Mouse (Mus musculus) central nervous system, embryonic 11.5 days (tissue): Measurements from ENCODE around the gene Rnf185. TPM values are rescaled to one million over a fixed set of nuclear protein-coding genes. Genes with fewer than 3 reads are reported as not detected.

Experiments used
- polyA plus RNA-seq: library from polyadenylated mRNA; depleted of rRNA; stranded (reverse); fragments of >200 nt; gene quantifications from 2 replicates; pipeline ENCODE4 v1.2.3, GENCODE M21; 2012; rRNA removed

Rnf185 gene
- polyA plus RNA-seq = 21.6 and 34.7 TPM in 2 replicates

GRCm38 (mm10) chr11:3452167-3452639, at the start of gene Rnf185:
Gene Rnf185, minus strand, starts transcription at chr11:3452363.

GRCm38 (mm10) chr11:3487952-3488570, 35.9 kb upstream of the Rnf185 start, which contains the start of gene Pla2g3:
Gene Pla2g3, plus strand, starts transcription at chr11:3488284.

GRCm38 (mm10) chr11:3408997-3409732, 43.0 kb downstream of the Rnf185 start, which contains the start of gene Limk2:
Gene Limk2, minus strand, starts transcription at chr11:3409189.

Other genes starting within 250 kb of the Rnf185 start
- 75.3 and 91.2 TPM in 2 replicates for gene Eif4enif1, start 250.0 kb downstream of the Rnf185 start, polyA plus RNA-seq
- gene Drg1, start 185.9 kb downstream of the Rnf185 start, polyA plus RNA-seq = 125 TPM in 2 replicates
- 88.9 and 120 TPM in 2 replicates for gene Patz1, start 163.5 kb downstream of the Rnf185 start, polyA plus RNA-seq
- 10.5 and 11.3 TPM in 2 replicates for gene Pik3ip1, start 122.0 kb downstream of the Rnf185 start, polyA plus RNA-seq
- gene Limk2, start 43.2 kb downstream of the Rnf185 start, polyA plus RNA-seq = 65.6 and 82.6 TPM in 2 replicates
- gene Pla2g3, start 35.9 kb upstream of the Rnf185 start, polyA plus RNA-seq = 0.94 and 1.3 TPM in 2 replicates
- 0.11 and 0.30 TPM in 2 replicates for gene Inpp5j, start 52.5 kb upstream of the Rnf185 start, polyA plus RNA-seq
- 52.7 and 61.2 TPM in 2 replicates for gene Selenom, start 62.3 kb upstream of the Rnf185 start, polyA plus RNA-seq
- gene Smtn, start 88.2 kb upstream of the Rnf185 start, polyA plus RNA-seq = 20.8 and 24.4 TPM in 2 replicates
- 44.3 and 44.8 TPM in 2 replicates for gene Morc2a, start 196.8 kb upstream of the Rnf185 start, polyA plus RNA-seq